Mouse (Mus musculus) B cell, adult 62 days (primary cell): ENCODE measurements around the gene Psmd5. TPM values are rescaled to one million over a fixed set of nuclear protein-coding genes. Genes with fewer than 3 reads are reported as not detected.

ENCODE experiments used
- total RNA-seq: library from RNA; stranded (reverse); gene quantifications from 4 replicates; pipeline ENCODE4 v1.2.4, GENCODE M21; 2023

Psmd5 gene
- 24.6 to 32.8 TPM (median 28.1 TPM) in 4 replicates for total RNA-seq

GRCm38 (mm10) chr2:34874816-34875345 lies at the start of gene Psmd5:
TSS of gene Psmd5 (minus strand) at chr2:34874968.

GRCm38 (mm10) chr2:34913218-34914068 lies 38.7 kb upstream of the Psmd5 start, which contains the start of gene Phf19:
TSS of gene Phf19 (minus strand) at chr2:34914026.

GRCm38 (mm10) chr2:34874271-34874670 lies 497 bp downstream of the Psmd5 start, which contains the start of gene Cutal:
TSS of gene Cutal (plus strand) at chr2:34874396.

GRCm38 (mm10) chr2:34832766-34833457 lies 41.9 kb downstream of the Psmd5 start, which contains the start of gene Gm34653:
TSS of gene Gm34653 (plus strand) at chr2:34833007.

GRCm38 (mm10) chr2:34825827-34826459 lies 48.8 kb downstream of the Psmd5 start, which contains the start of gene Fbxw2:
TSS of gene Fbxw2 (minus strand) at chr2:34826311.

Other genes with a start within 250 kb of the Psmd5 start
- 108 to 112 TPM (median 111 TPM) in 4 replicates for gene Gapvd1, start 119.7 kb downstream of the Psmd5 start, total RNA-seq
- gene Hspa5, start 103.0 kb downstream of the Psmd5 start, total RNA-seq, result 798 to 869 TPM (median 851 TPM) in 4 replicates
- 12.5 to 20.2 TPM (median 15.5 TPM) in 4 replicates for gene Rabepk, start 75.1 kb downstream of the Psmd5 start, total RNA-seq
- gene Fbxw2, start 48.7 kb downstream of the Psmd5 start, total RNA-seq, result 94.0 to 107 TPM (median 98.2 TPM) in 4 replicates
- not detected in 4 replicates for gene Gm34653, start 42.0 kb downstream of the Psmd5 start, total RNA-seq
- not detected in 4 replicates for gene Cutal, start 572 bp downstream of the Psmd5 start, total RNA-seq
- gene Phf19, start 39.1 kb upstream of the Psmd5 start, total RNA-seq, result 8.3 to 20.1 TPM (median 17.3 TPM) in 4 replicates
- gene Traf1, start 86.8 kb upstream of the Psmd5 start, total RNA-seq, result 69.2 to 81.1 TPM (median 72.1 TPM) in 4 replicates
- gene Hc, start 186.5 kb upstream of the Psmd5 start, total RNA-seq, result not detected in 4 replicates
- 0.57 to 1.8 TPM (median 0.92 TPM) in 4 replicates for gene AI182371, start 226.6 kb upstream of the Psmd5 start, total RNA-seq
- 115 to 136 TPM (median 130 TPM) in 4 replicates for gene Cntrl, start 234.5 kb upstream of the Psmd5 start, total RNA-seq